Mouse (Mus musculus) erythroblast, embryonic 14.5 days (primary cell): Measurements from ENCODE around the gene Bmyc. TPM values are rescaled to one million over a fixed set of nuclear protein-coding genes. Genes with fewer than 3 reads are reported as not detected.
"Not testable (repeated sequence)": the region's sequence is repeated elsewhere in the genome, so short reads cannot be mapped to it uniquely, and the experiment has no call there.

Experiments used
- H3K27me3 ChIP-seq: 2 replicates; pipeline ENCODE4 v1.6.1; 2012; ENCODE audit warnings: inconsistent platforms; ENCODE audit not compliant: control insufficient read depth
- H3K36me3 ChIP-seq: 2 replicates; pipeline ENCODE4 v1.6.1; 2012; ENCODE audit warnings: mild to moderate bottlenecking, inconsistent platforms; ENCODE audit not compliant: control insufficient read depth
- H3K4me1 ChIP-seq: 2 replicates; pipeline ENCODE4 v1.6.1; 2012; ENCODE audit warnings: inconsistent platforms; ENCODE audit not compliant: control insufficient read depth
- H3K4me3 ChIP-seq: replicated peaks from 2 replicates; pipeline ENCODE3; 2012; ENCODE audit warnings: moderate library complexity, mild to moderate bottlenecking, inconsistent platforms
- H3K9me3 ChIP-seq: 2 replicates; pipeline ENCODE4 v1.6.1; 2012; ENCODE audit warnings: low read length, inconsistent platforms, mixed read lengths; ENCODE audit not compliant: control insufficient read depth
- GATA1 ChIP-seq: IDR thresholded peaks from 2 replicates; pipeline ENCODE4 v1.6.1; 2012; ENCODE audit warnings: low read length, inconsistent platforms, mixed read lengths
- TAL1 ChIP-seq: IDR thresholded peaks from 3 replicates; pipeline ENCODE4 v1.6.1; 2012; ENCODE audit warnings: low read length, inconsistent platforms, mixed read lengths
- polyA plus RNA-seq: library from polyadenylated mRNA; stranded (reverse); fragments of >175 nt; gene quantifications from 2 replicates; pipeline ENCODE4 v1.2.3, GENCODE M21; 2012

Bmyc gene
- polyA plus RNA-seq, 1 experiment, result 0.53 TPM

DNA sequence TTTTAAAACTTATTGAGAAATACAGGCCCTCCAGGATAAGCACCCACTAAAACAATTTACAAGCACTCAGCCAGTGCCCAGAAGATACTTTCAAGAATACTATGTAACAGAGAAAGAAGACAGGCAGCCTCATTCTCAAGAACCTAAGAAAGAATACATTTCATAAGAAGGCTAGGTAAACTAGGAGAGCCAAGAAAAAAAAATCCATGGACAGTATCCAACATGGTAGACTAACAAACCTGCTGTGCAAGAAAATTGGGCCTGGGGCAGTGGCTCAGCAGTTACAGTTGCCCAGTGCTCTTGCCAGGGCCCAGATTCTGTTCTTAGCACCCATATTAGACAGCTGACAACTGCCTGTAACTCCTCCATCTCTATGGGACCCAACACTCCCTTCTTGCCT lies 10.7 kb downstream of the Bmyc start:
- no peaks in the 10 kb centered on the region for H3K36me3 ChIP-seq
- H3K9me3 ChIP-seq, result no peaks in the 10 kb centered on the region; the same call in 1 of the 2 replicates
- H3K4me3 ChIP-seq, result no peak overlapping the region
- H3K4me1 ChIP-seq, result no peaks in the 10 kb centered on the region
- no peaks in the 10 kb centered on the region for H3K27me3 ChIP-seq
- no peak for TF ChIP-seq TAL1
- TF ChIP-seq GATA1, result no peak

DNA sequence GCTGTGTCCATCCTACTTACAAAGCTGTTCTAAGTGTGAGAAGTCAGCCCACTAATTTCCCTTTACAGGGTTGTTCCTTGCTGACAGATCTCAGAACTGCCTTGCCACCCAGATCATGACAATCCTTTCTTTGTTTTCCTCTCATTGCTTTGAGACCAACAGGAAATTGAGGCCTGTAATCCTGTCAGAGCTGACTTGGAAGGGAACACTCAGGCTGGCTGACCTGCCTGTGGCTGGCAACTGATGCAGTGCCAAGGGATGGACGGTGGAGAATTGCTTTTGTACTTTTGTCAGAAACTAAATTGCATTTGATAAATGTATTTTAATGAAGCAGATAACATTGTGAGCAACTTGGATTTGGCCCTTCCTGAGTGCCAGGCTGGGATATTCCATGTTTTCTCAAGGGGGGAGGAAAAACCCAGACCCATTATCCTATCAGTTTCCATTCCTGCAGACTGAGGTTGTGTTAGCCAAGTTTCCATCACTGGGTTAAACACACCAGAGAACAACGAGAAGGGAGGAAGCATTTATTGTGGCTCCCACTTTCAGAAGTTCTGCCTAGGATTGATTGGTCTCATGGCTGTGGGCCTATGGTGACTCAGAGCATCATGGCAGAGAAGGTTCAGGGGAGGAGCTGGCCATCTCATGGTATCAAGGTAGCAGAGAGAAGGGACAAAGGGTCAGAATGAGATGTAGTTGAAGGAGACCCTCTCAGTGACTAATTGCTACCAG lies 26.8 kb downstream of the Bmyc start:
- Histone ChIP-seq H3K36me3 (no peaks in the 10 kb centered on the region), H3K4me3 (no peak overlapping the region), H3K27me3 (no peaks in the 10 kb centered on the region), H3K4me1 (no peaks in the 10 kb centered on the region), H3K9me3 (peaks cover 3% of the 10 kb centered on the region; the same call in 1 of the 2 replicates)
- TF ChIP-seq GATA1 (no peak), TAL1 (no peak)

DNA sequence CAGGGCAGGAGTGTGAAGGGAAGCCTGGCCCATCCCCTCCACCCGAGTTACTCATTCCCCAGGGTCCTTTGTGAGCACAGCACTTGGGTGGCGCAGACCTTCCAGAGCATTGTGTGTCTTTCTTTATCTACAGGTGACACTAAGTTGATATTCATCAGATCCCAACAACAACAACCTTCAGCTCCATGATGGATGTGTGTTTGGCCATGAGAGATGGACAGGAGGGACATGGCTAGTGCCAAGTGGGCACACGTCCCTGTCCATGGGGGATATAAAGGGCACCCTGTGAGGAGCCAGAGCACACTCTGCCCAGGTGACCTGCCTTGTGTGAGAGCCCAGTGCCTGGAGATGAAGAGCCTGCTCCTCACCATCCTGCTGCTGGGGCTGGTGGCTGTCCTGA lies 30.2 kb downstream of the Bmyc start, which contains the start of gene Obp2b:
Obp2b (plus strand) TSS at position 301 of the 400 bp plus-strand sequence.
- not testable (repeated sequence) for H3K4me3 ChIP-seq, H3K4me1 ChIP-seq, H3K27me3 ChIP-seq, H3K36me3 ChIP-seq
- peaks cover 14% of the 10 kb centered on the region for H3K9me3 ChIP-seq

DNA sequence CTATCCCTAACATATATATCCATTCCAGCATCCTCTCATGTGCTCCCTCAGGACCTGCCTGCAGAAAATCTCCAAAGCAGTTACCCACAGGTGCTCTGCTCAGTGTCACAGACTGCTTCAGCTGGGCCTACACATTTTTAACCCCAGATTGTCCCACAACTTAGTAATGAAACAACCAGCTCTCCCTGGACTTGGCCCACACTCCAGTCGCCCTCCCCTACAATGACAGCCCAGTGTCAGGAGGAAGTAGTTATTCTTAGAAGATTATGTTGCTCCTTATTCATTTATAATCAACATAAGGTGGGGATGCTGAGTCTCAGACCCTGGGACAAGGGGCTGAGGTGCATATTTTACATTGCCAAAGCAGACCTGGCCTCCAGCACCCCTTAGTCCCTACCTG lies 35.1 kb downstream of the Bmyc start:
- Histone ChIP-seq H3K4me3 (no peak overlapping the region), H3K4me1 (no peaks in the 10 kb centered on the region), H3K9me3 (peaks cover 25% of the 10 kb centered on the region), H3K36me3 (no peaks in the 10 kb centered on the region), H3K27me3 (no peaks in the 10 kb centered on the region)
- TF ChIP-seq TAL1 (no peak), GATA1 (no peak)

DNA sequence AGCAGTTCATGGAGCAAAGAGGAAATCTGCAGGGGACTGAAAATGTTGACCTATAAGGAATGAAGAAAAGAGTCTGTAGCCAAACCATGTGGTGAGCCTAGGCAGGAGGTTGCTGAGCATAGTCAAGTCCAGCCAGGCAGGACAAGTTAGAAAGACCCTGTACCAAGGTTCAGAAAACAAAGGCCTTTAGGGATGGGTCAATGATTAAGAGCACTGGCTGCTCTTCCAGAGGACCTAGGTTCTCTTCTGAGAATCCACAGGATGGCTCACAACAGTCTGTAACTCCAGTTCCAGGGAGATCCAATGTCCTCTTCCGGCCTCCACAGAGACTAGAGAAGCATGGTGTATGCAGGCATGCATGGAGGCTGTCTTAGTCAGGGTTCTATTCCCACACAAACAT lies 47.7 kb downstream of the Bmyc start:
- Histone ChIP-seq H3K4me3 (no peak overlapping the region), H3K9me3 (0 out of 2 replicates have a peak, but pooled peaks cover 2% of the 10 kb centered on the region), H3K4me1 (no peaks in the 10 kb centered on the region), H3K36me3 (no peaks in the 10 kb centered on the region), H3K27me3 (no peaks in the 10 kb centered on the region)
- TF ChIP-seq TAL1 (no peak), GATA1 (no peak)

Other genes with a start within 250 kb of the Bmyc start
- not detected in 2 replicates for gene Clic3, start 249.9 kb upstream of the Bmyc start, polyA plus RNA-seq
- gene Paxx, start 245.6 kb upstream of the Bmyc start, polyA plus RNA-seq, result 1.0 and 1.1 TPM in 2 replicates
- not detected in 2 replicates for gene Ptgds, start 236.7 kb upstream of the Bmyc start, polyA plus RNA-seq
- not detected in 2 replicates for gene Lcn12, start 212.8 kb upstream of the Bmyc start, polyA plus RNA-seq
- 3.9 and 4.7 TPM in 2 replicates for gene Fbxw5, start 206.0 kb upstream of the Bmyc start, polyA plus RNA-seq
- not detected in 2 replicates for gene C8g, start 205.0 kb upstream of the Bmyc start, polyA plus RNA-seq
- gene Traf2, start 159.8 kb upstream of the Bmyc start, polyA plus RNA-seq, result 0.84 and 0.95 TPM in 2 replicates
- gene Edf1, start 148.9 kb upstream of the Bmyc start, polyA plus RNA-seq, result 168 and 190 TPM in 2 replicates
- gene Mamdc4, start 131.9 kb upstream of the Bmyc start, polyA plus RNA-seq, result 0.09 and 0.38 TPM in 2 replicates
- gene Phpt1, start 131.5 kb upstream of the Bmyc start, polyA plus RNA-seq, result 0.21 and 0.30 TPM in 2 replicates
- 0.01 TPM in 1 of 2 replicates, not detected in the other for gene Ajm1, start 125.0 kb upstream of the Bmyc start, polyA plus RNA-seq
- gene Rabl6, start 98.2 kb upstream of the Bmyc start, polyA plus RNA-seq, result 4.6 and 6.1 TPM in 2 replicates
- not detected in 2 replicates for gene Ccdc183, start 89.1 kb upstream of the Bmyc start, polyA plus RNA-seq
- gene Tmem141, start 84.7 kb upstream of the Bmyc start, polyA plus RNA-seq, result 0.15 TPM in 1 of 2 replicates, not detected in the other
- gene Fcna, start 78.7 kb upstream of the Bmyc start, polyA plus RNA-seq, result 0.80 and 0.94 TPM in 2 replicates
- gene Lcn8, start 53.6 kb upstream of the Bmyc start, polyA plus RNA-seq, result not detected in 2 replicates
- not detected in 2 replicates for gene Lcn5, start 48.8 kb upstream of the Bmyc start, polyA plus RNA-seq
- gene Lcn6, start 30.0 kb upstream of the Bmyc start, polyA plus RNA-seq, result not detected in 2 replicates
- gene Lcn10, start 24.0 kb upstream of the Bmyc start, polyA plus RNA-seq, result not detected in 2 replicates
- not detected in 2 replicates for gene Obp2a, start 6.7 kb upstream of the Bmyc start, polyA plus RNA-seq
- gene Obp2b, start 30.3 kb downstream of the Bmyc start, polyA plus RNA-seq, result not detected in 2 replicates
- not detected in 2 replicates for gene Lcn3, start 58.8 kb downstream of the Bmyc start, polyA plus RNA-seq
- not detected in 2 replicates for gene Lcn11, start 70.3 kb downstream of the Bmyc start, polyA plus RNA-seq
- not detected in 2 replicates for gene Gm13539, start 75.5 kb downstream of the Bmyc start, polyA plus RNA-seq
- gene Glt6d1, start 109.1 kb downstream of the Bmyc start, polyA plus RNA-seq, result not detected in 2 replicates
- not detected in 2 replicates for gene Lcn9, start 116.4 kb downstream of the Bmyc start, polyA plus RNA-seq
- not detected in 2 replicates for gene Sohlh1, start 140.5 kb downstream of the Bmyc start, polyA plus RNA-seq
- not detected in 2 replicates for gene Kcnt1, start 157.0 kb downstream of the Bmyc start, polyA plus RNA-seq